ENCODE assay signal across 17 mouse cellular contexts in genomic region chr8:71302788-71303187, GRCm38 (mm10).
"Had no signal": no experiment of that assay in that cellular context is flagged by ENCODE, and none has a peak within 500 bp of the region (broad histone marks: within the 10 kb centered on the region; RNA-seq: fewer than 3 reads in every experiment).

No protein-coding gene starts in this region.

- H3K27ac ChIP-seq: neural tube, embryonic 12.5 days; neural tube, embryonic 13.5 days; neural tube, embryonic 15.5 days; stomach, embryonic 15.5 days; stomach, postnatal 0 days had no signal

- H3K9me3 ChIP-seq: neural tube, embryonic 12.5 days; neural tube, embryonic 15.5 days had no signal

- H3K27me3 ChIP-seq: neural tube, embryonic 12.5 days; neural tube, embryonic 13.5 days; neural tube, embryonic 15.5 days; stomach, embryonic 15.5 days had no signal

- H3K4me2 ChIP-seq: neural tube, embryonic 12.5 days; neural tube, embryonic 13.5 days; neural tube, embryonic 15.5 days; stomach, embryonic 15.5 days had no signal

- H3K4me1 ChIP-seq: neural tube, embryonic 12.5 days; neural tube, embryonic 13.5 days; neural tube, embryonic 15.5 days; stomach, embryonic 15.5 days had no signal

- H3K4me3 ChIP-seq: neural tube, embryonic 12.5 days; neural tube, embryonic 13.5 days; neural tube, embryonic 15.5 days; stomach, embryonic 15.5 days had no signal

- H3K9ac ChIP-seq: neural tube, embryonic 12.5 days; neural tube, embryonic 13.5 days; neural tube, embryonic 15.5 days; stomach, embryonic 15.5 days had no signal

- DNase-seq: retina, postnatal 1 day; right cerebral cortex, adult 18-20 months; right cerebral cortex, postnatal 14 days; right cerebral cortex, postnatal 25 days; right cerebral cortex, postnatal 4 days; spleen, adult 18-20 months; thymus, adult 18-20 months; thymus, adult 2 months; thymus, postnatal 14 days; thymus, postnatal 25 days; thymus, postnatal 36 days; thymus, postnatal 4 days had no signal
